Mouse (Mus musculus) hindbrain, embryonic 15.5 days (tissue): Measurements from ENCODE around the gene Adrm1. TPM values are rescaled to one million over a fixed set of nuclear protein-coding genes. Genes with fewer than 3 reads are reported as not detected.

Experiments used
- ATAC-seq: fragments of 200-750 bp; cut with Nextera tagmentation; 2 replicates; pipeline ENCODE4 v1.8.0; 2017; ENCODE audit warnings: low read depth, moderate number of reproducible peaks, moderate TSS enrichment; ENCODE audit not compliant: low FRiP score
- H3K27ac ChIP-seq: fragments of 300-500 bp; sonication (generic); replicated peaks from 2 replicates; pipeline ENCODE4 v1.5.1; 2015; ENCODE audit warnings: mild to moderate bottlenecking, inconsistent platforms
- H3K27me3 ChIP-seq: fragments of 300-500 bp; sonication (generic); 2 replicates; pipeline ENCODE4 v1.6.1; 2015; ENCODE audit warnings: control low read depth, inconsistent platforms
- H3K36me3 ChIP-seq: fragments of 300-500 bp; sonication (generic); 2 replicates; pipeline ENCODE4 v1.6.1; 2015; ENCODE audit warnings: control low read depth, inconsistent platforms
- H3K4me1 ChIP-seq: fragments of 300-500 bp; sonication (generic); replicated peaks from 2 replicates; pipeline ENCODE4 v1.6.1; 2015; ENCODE audit warnings: control low read depth, inconsistent platforms
- H3K4me2 ChIP-seq: fragments of 300-500 bp; sonication (generic); 2 replicates; pipeline ENCODE4 v1.6.1; 2015; ENCODE audit warnings: moderate library complexity, mild to moderate bottlenecking, inconsistent platforms
- H3K4me3 ChIP-seq: fragments of 300-500 bp; sonication (generic); 2 replicates; pipeline ENCODE4 v1.5.1; 2015; ENCODE audit warnings: mild to moderate bottlenecking, inconsistent platforms
- H3K9ac ChIP-seq: fragments of 300-500 bp; sonication (generic); 2 replicates; pipeline ENCODE4 v1.6.1; 2015; ENCODE audit warnings: inconsistent platforms
- H3K9me3 ChIP-seq: fragments of 300-500 bp; sonication (generic); 2 replicates; pipeline ENCODE4 v1.6.1; 2016; ENCODE audit warnings: control low read depth, inconsistent platforms
- WGBS: fragments of 180-500 bp; shearing (Covaris S2); methylation state at CpG from one replicate; pipeline ENCODE4 v1.1.7; 2015; 5-methylcytosine and 5-hydroxymethylcytosine counted together
- microRNA-seq: library from miRNA; unstranded; fragments of <30 nt; microRNA quantifications from one replicate; pipeline ENCODE4, GENCODE M21; 2016
- polyA plus RNA-seq: library from polyadenylated mRNA; unstranded; fragments of >200 nt; fragmentation: Nextera tagmentation; extraction: Ambion mirVana; gene quantifications from 2 replicates; pipeline ENCODE4 v1.2.1, GENCODE M21; 2015

Adrm1 gene
- polyA plus RNA-seq, 1 experiment from 2014 or later, result 207 TPM

DNA sequence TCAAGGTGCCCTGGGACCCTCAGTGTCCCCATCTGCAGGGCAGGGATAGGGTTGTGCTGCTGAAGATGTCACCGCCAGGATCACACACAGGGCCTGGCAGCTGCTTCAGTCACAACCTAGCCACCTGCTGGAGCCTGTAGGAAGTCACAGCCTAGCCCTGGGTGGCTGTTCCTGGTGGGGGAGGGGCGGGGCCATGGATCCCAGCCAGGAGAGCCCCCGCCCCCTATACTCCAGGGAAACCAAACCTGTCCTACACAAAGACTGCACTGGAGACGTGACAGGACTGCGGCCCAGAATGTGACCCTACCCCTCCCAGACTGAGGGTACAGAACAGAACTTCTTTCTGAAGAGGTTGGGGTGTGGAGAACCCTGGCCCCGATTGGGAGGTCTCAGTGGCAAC lies 51.0 kb downstream of the Adrm1 start:
- Histone ChIP-seq H3K4me1 (peaks cover 38% of the 10 kb centered on the region), H3K36me3 (no peaks in the 10 kb centered on the region), H3K9me3 (no peaks in the 10 kb centered on the region), H3K4me2 (no peak overlapping the region), H3K9ac (no peak overlapping the region), H3K4me3 (no peak overlapping the region), H3K27me3 (peaks cover 24% of the 10 kb centered on the region), H3K27ac (no peak overlapping the region)
- ATAC-seq, result no peak
- WGBS, result 19% methylated on average over 6 of the region's 6 CpGs

DNA sequence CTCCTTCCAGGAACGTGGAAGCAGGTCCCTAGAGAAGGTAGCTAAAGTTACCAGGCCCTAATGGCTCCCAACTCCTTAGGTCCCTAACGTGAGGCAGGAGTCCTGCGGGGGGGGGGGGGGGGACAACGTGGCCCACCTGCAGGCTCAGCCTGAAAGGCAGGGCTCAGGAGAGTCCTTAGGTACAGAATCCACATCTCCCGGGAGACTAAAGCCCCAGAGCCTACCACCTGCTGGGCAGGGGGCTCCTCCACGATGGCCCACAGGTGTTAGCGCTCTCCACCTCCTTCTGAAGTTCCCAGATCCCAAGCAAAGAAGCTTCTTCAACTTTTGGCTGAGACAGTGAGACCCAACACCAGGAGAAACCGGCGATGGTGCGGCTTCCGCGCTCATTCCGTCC lies 53.4 kb downstream of the Adrm1 start:
- Histone ChIP-seq H3K27me3 (peaks cover 24% of the 10 kb centered on the region), H3K4me1 (peaks cover 37% of the 10 kb centered on the region), H3K9ac (no peak overlapping the region), H3K4me2 (peak overlapping the region; percentile 92), H3K36me3 (no peaks in the 10 kb centered on the region), H3K9me3 (no peaks in the 10 kb centered on the region), H3K4me3 (peak overlapping the region; percentile 45), H3K27ac (no peak overlapping the region)
- no peak for ATAC-seq
- whole genome bisulfite sequencing, result 2% methylated on average over 10 of the region's 13 CpGs

DNA sequence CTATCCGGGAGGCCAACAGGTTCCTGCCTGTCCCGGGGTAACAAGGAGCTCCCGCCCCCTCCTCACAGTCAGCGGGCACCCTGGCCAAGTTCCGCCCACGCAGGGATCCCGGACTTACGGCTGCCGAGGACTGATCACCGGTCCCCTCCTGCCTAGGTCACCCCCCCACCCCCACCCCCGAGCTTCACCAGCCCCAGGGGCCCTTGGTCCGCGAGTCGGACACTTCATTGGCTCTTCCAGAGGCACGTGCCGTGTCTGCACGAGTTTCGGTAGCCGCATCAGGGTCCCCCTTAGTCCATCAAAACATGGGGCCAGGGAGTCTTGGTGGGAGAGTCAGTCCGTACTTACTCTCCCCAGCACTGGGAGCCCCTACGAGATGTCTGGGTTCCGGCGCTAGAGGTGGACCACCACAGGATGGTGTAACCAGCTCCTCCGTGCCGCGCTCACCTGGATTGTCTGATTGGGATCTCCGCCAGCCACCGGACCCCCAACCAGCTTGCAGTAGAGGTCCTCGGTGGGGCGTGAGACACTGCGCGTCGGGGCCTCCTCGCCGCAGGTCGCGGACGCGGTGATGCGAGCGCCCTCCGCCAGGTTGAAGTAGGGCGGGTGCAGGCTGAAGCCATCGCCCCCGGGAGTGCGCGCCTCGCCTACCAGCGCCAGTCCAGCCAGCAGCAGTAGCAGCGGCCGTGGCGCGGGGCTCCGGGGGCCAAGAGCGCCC lies 53.9 kb downstream of the Adrm1 start:
- H3K27ac ChIP-seq, result no peak overlapping the region
- H3K36me3 ChIP-seq, result no peaks in the 10 kb centered on the region
- H3K4me1 ChIP-seq, result peaks cover 37% of the 10 kb centered on the region
- peak overlapping the region; percentile 37 for H3K9ac ChIP-seq
- WGBS, result under 1% methylated on average over 48 of the region's 55 CpGs
- peaks cover 24% of the 10 kb centered on the region for H3K27me3 ChIP-seq
- H3K9me3 ChIP-seq, result no peaks in the 10 kb centered on the region
- peak; percentile 17; the same call in 1 of the 2 replicates for ATAC-seq
- peak overlapping the region; percentile 45 for H3K4me3 ChIP-seq
- H3K4me2 ChIP-seq, result peak overlapping the region; percentile 92

Small RNA genes within 50 kb of the gene (microRNA-seq; reads per million reads assigned to microRNA genes)
- not detected for gene Mir7005

Other genes with a start within 250 kb of the Adrm1 start
- 3.5 and 3.7 TPM in 2 replicates for gene Taf4, start 194.8 kb upstream of the Adrm1 start, polyA plus RNA-seq
- gene Lsm14b, start 146.5 kb upstream of the Adrm1 start, polyA plus RNA-seq, result 18.8 and 20.5 TPM in 2 replicates
- gene Psma7, start 129.1 kb upstream of the Adrm1 start, polyA plus RNA-seq, result 541 and 546 TPM in 2 replicates
- 51.5 and 58.7 TPM in 2 replicates for gene Ss18l1, start 129.0 kb upstream of the Adrm1 start, polyA plus RNA-seq
- 30.3 and 34.8 TPM in 2 replicates for gene Mtg2, start 100.9 kb upstream of the Adrm1 start, polyA plus RNA-seq
- gene Hrh3, start 67.0 kb upstream of the Adrm1 start, polyA plus RNA-seq, result 2.0 and 2.6 TPM in 2 replicates
- 71.0 and 72.7 TPM in 2 replicates for gene Osbpl2, start 52.2 kb upstream of the Adrm1 start, polyA plus RNA-seq
- gene Lama5, start 54.4 kb downstream of the Adrm1 start, polyA plus RNA-seq, result 2.5 and 3.5 TPM in 2 replicates
- 337 and 391 TPM in 2 replicates for gene Rps21, start 85.9 kb downstream of the Adrm1 start, polyA plus RNA-seq
- gene Cables2, start 102.0 kb downstream of the Adrm1 start, polyA plus RNA-seq, result 27.0 and 29.6 TPM in 2 replicates
- not detected in 2 replicates for gene Rbbp8nl, start 118.4 kb downstream of the Adrm1 start, polyA plus RNA-seq
- not detected in 2 replicates for gene Gata5, start 163.2 kb downstream of the Adrm1 start, polyA plus RNA-seq